In the genomic region with DNA sequence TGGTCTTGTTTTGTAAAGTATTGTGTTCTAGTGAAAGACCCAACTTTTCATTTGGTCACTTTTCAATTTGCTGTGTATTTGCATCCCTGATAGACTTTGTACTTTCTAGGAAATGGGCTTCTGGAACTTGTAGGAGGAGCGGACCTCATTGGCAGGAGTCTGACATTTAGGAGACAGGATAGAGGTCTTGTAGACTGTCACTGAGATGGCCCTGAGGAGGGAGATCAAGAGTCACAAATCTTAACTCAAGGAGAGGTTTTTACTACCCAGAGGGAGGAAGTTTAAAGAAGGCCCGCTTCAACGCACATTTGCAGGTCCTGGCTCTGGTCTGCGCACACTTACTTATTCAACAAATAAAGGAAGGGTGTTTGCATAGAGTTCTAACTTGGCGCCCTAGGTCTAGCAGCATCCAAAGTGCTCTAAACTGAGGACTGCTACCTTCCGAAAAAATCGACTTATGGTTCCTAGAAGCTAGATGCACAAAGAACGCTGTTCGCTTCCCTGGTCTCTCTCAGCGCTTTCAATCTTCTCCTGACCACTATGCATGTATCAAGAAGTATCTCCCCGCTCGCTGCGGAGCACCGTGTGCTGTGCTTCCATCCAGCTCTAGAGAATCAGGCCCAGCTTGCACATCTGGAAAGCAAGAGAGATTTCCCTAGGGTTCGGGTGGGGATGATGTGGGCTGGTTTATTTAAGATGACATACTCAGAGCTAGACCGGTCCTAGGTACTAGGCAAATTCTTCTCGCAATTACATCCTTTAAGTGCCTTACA, we compare ENCODE assay signal across 8 mouse cellular contexts. TPM values are rescaled to one million over a fixed set of nuclear protein-coding genes. Genes with fewer than 3 reads are reported as not detected.
A peak's percentile ranks its signal among the peaks of the same experiment; 100 is the strongest.
DNase-seq lines count a peak whose midpoint lies in the region; ATAC-seq and TF ChIP-seq lines count a peak whose summit lies in the region.

No protein-coding gene starts in this region.

- ATAC-seq in kidney, postnatal 0 days (replicated peaks; ENCODE audit: low FRiP score, low read depth): 0 out of 2 replicates have a peak, but pooled peaks have one; percentile 3
- peak; percentile 34 for ATAC-seq in neural tube, embryonic 12.5 days (ENCODE audit: low FRiP score, low read depth)

- H3K9me3 ChIP-seq in kidney, postnatal 0 days (replicated peaks; ENCODE audit: low read length): no peaks in the 10 kb centered on the region
- no peaks in the 10 kb centered on the region for H3K9me3 ChIP-seq in neural tube, embryonic 12.5 days

- peaks cover 6% of the 10 kb centered on the region for H3K4me1 ChIP-seq in heart, adult 2 months (ENCODE audit: control insufficient read depth, insufficient read depth, low read length)
- peaks cover 8% of the 10 kb centered on the region; the same call in 1 of the 2 replicates for H3K4me1 ChIP-seq in kidney, postnatal 0 days (replicated peaks; ENCODE audit: insufficient read depth, low read length)
- peaks cover 12% of the 10 kb centered on the region for H3K4me1 ChIP-seq in neural tube, embryonic 12.5 days

- no peak overlapping the region; the same call in 1 of the 2 replicates for H3K27ac ChIP-seq in heart, adult 2 months
- no peak overlapping the region for H3K27ac ChIP-seq in kidney, postnatal 0 days
- no peak overlapping the region for H3K27ac ChIP-seq in neural tube, embryonic 12.5 days

- H3K4me2 ChIP-seq in kidney, postnatal 0 days (ENCODE audit: low read length): peak overlapping the region; percentile 93
- peak overlapping the region; percentile 83 for H3K4me2 ChIP-seq in neural tube, embryonic 12.5 days (replicated peaks)

- H3K79me2 ChIP-seq in heart, adult 2 months (replicated peaks; ENCODE audit: control insufficient read depth, insufficient read depth, low read length): no peaks in the 10 kb centered on the region; the same call in none of the 2 replicates

- intact Hi-C loops in heart, adult 2 months (cut with DNase I): loop anchor here (2.0 kb wide), 1 partner anchor 24 kb away; a partner anchor contains a TSS
- intact Hi-C loops in heart, postnatal 25 days (cut with DNase I): loop anchor here (5.0 kb wide), 1 partner anchor 73 kb away; no protein-coding TSS in a partner anchor
- intact Hi-C loops in left cerebral cortex, postnatal 36 days (cut with DNase I): no loop called here

- TF ChIP-seq EP300 in heart, adult 2 months (IDR thresholded peaks at IDR 0.05; ENCODE audit: insufficient read depth, low read depth, low read length): no peak

- no peak for TF ChIP-seq CTCF in heart, adult 2 months (IDR thresholded peaks at IDR 0.05)
- TF ChIP-seq CTCF in kidney, postnatal 0 days (IDR thresholded peaks at IDR 0.05; ENCODE audit: low read depth): no peak

- H3K27me3 ChIP-seq in heart, adult 2 months (ENCODE audit: control insufficient read depth, insufficient read depth, low read length): no peaks in the 10 kb centered on the region
- H3K27me3 ChIP-seq in kidney, postnatal 0 days (ENCODE audit: insufficient read depth, low read length): no peaks in the 10 kb centered on the region
- H3K27me3 ChIP-seq in neural tube, embryonic 12.5 days (replicated peaks): 0 out of 2 replicates have a peak, but pooled peaks cover 6% of the 10 kb centered on the region

- no peak for TF ChIP-seq POLR2A in heart, adult 2 months (IDR thresholded peaks at IDR 0.05; ENCODE audit: insufficient read depth, low read depth, low read length)

- H3K9ac ChIP-seq in heart, adult 2 months (ENCODE audit: low read depth, low read length): 0 out of 2 replicates have a peak overlapping the region, but pooled peaks have one; percentile 5
- peak overlapping the region; percentile 87; the same call in 1 of the 2 replicates for H3K9ac ChIP-seq in kidney, postnatal 0 days (ENCODE audit: low read depth, low read length)
- H3K9ac ChIP-seq in neural tube, embryonic 12.5 days: 0 out of 2 replicates have a peak overlapping the region, but pooled peaks have one; percentile 5

- peak overlapping the region; percentile 92 for H3K4me3 ChIP-seq in heart, adult 2 months
- H3K4me3 ChIP-seq in kidney, postnatal 0 days (replicated peaks; ENCODE audit: low read depth, low read length): peak overlapping the region; percentile 88
- peak overlapping the region; percentile 89 for H3K4me3 ChIP-seq in neural tube, embryonic 12.5 days

- 15% methylated on average over 17 of the region's 17 CpGs for WGBS in heart, adult 2 months
- WGBS in kidney, postnatal 0 days: 5% methylated on average over 17 of the region's 17 CpGs
- WGBS in neural tube, embryonic 12.5 days: 10% methylated on average over 17 of the region's 17 CpGs

- DNase-seq in heart, adult 2 months: peak in 1 of 2 experiments; percentile 18
- no peak for DNase-seq in heart, postnatal 25 days (ENCODE audit: low spot score)
- DNase-seq in NIH3T3 (ENCODE audit: low read depth): peak; percentile 64
- DNase-seq in forelimb bud, embryonic 11.5 days (ENCODE audit: low read depth, low spot score): peak; percentile 32
- peak; percentile 39 for DNase-seq in kidney, postnatal 0 days (ENCODE audit: low spot score)
- no peak for DNase-seq in left cerebral cortex, postnatal 36 days (ENCODE audit: low spot score in 2 of 2)
- no peak for DNase-seq in right cerebral cortex, postnatal 36 days (ENCODE audit: low spot score in 2 of 2)

- H3K36me3 ChIP-seq in heart, adult 2 months (ENCODE audit: control insufficient read depth, insufficient read depth, low read length): no peaks in the 10 kb centered on the region; the same call in 1 of the 2 replicates
- H3K36me3 ChIP-seq in kidney, postnatal 0 days (ENCODE audit: insufficient read depth, low read length): no peaks in the 10 kb centered on the region
- H3K36me3 ChIP-seq in neural tube, embryonic 12.5 days: peaks cover 4% of the 10 kb centered on the region; the same call in 1 of the 2 replicates

RNA-seq across cellular contexts. Expression of a gene that starts 0.9 kb away (rescaled TPM):
- 10 to 100 TPM; 44.0 to 46.0 TPM for total RNA-seq in heart, adult 2 months (2021)
- 27.8 and 37.0 TPM in 2 replicates for polyA plus RNA-seq in heart, adult 2 months (2012; rRNA removed)
- total RNA-seq in heart, postnatal 25 days (2021): 10 to 100 TPM; 47.4 to 51.4 TPM
- polyA plus RNA-seq in kidney, postnatal 0 days (2015; fragmentation: Nextera tagmentation; extraction: Ambion mirVana): 72.9 and 80.3 TPM in 2 replicates
- polyA plus RNA-seq in neural tube, embryonic 12.5 days (2016; fragmentation: Nextera tagmentation; extraction: Ambion mirVana): 114 and 124 TPM in 2 replicates
- total RNA-seq in left cerebral cortex, postnatal 36 days (2021): 100 to 1,000 TPM; 239 to 240 TPM

RNA-seq across cellular contexts. Expression of a gene that starts 24.7 kb away (rescaled TPM):
- 1 to 10 TPM; 5.5 TPM for total RNA-seq in heart, adult 2 months (2021)
- 12.7 and 14.5 TPM in 2 replicates for polyA plus RNA-seq in heart, adult 2 months (2012; rRNA removed)
- 1 to 10 TPM; 5.2 to 5.4 TPM for total RNA-seq in heart, postnatal 25 days (2021)
- polyA plus RNA-seq in kidney, postnatal 0 days (2015; fragmentation: Nextera tagmentation; extraction: Ambion mirVana): 12.1 and 13.0 TPM in 2 replicates
- 11.8 TPM in 2 replicates for polyA plus RNA-seq in neural tube, embryonic 12.5 days (2016; fragmentation: Nextera tagmentation; extraction: Ambion mirVana)
- total RNA-seq in left cerebral cortex, postnatal 36 days (2021): 10 to 100 TPM; 26.0 to 28.8 TPM

RNA-seq across cellular contexts. Expression of a gene that starts 25.1 kb away (rescaled TPM):
- total RNA-seq in heart, adult 2 months (2021): 10 to 100 TPM; 26.3 to 26.9 TPM
- 32.9 and 46.7 TPM in 2 replicates for polyA plus RNA-seq in heart, adult 2 months (2012; rRNA removed)
- 10 to 100 TPM; 21.9 to 26.6 TPM for total RNA-seq in heart, postnatal 25 days (2021)
- polyA plus RNA-seq in kidney, postnatal 0 days (2015; fragmentation: Nextera tagmentation; extraction: Ambion mirVana): 64.6 and 68.6 TPM in 2 replicates
- 104 and 120 TPM in 2 replicates for polyA plus RNA-seq in neural tube, embryonic 12.5 days (2016; fragmentation: Nextera tagmentation; extraction: Ambion mirVana)
- total RNA-seq in left cerebral cortex, postnatal 36 days (2021): 10 to 100 TPM; 78.0 to 78.3 TPM

RNA-seq across cellular contexts. Expression of a gene that starts 42.9 kb away (rescaled TPM):
- not detected for total RNA-seq in heart, adult 2 months (2021)
- polyA plus RNA-seq in heart, adult 2 months (2012; rRNA removed): not detected in 2 replicates
- not detected for total RNA-seq in heart, postnatal 25 days (2021)
- not detected in 2 replicates for polyA plus RNA-seq in kidney, postnatal 0 days (2015; fragmentation: Nextera tagmentation; extraction: Ambion mirVana)
- polyA plus RNA-seq in neural tube, embryonic 12.5 days (2016; fragmentation: Nextera tagmentation; extraction: Ambion mirVana): not detected in 2 replicates
- total RNA-seq in left cerebral cortex, postnatal 36 days (2021): not detected

RNA-seq across cellular contexts. Expression of a gene that starts 44.1 kb away (rescaled TPM):
- total RNA-seq in heart, adult 2 months (2021): not detected
- polyA plus RNA-seq in heart, adult 2 months (2012; rRNA removed): 0.26 TPM in 1 of 2 replicates, not detected in the other
- total RNA-seq in heart, postnatal 25 days (2021): not detected
- not detected in 2 replicates for polyA plus RNA-seq in kidney, postnatal 0 days (2015; fragmentation: Nextera tagmentation; extraction: Ambion mirVana)
- polyA plus RNA-seq in neural tube, embryonic 12.5 days (2016; fragmentation: Nextera tagmentation; extraction: Ambion mirVana): 0.29 TPM in 1 of 2 replicates, not detected in the other
- total RNA-seq in left cerebral cortex, postnatal 36 days (2021): not detected

Comparison
In these comparisons a context has a peak if more than half of its experiments do, and no peak if none do; other contexts are left out.
1. DNase-seq: peak in NIH3T3 (single experiment), forelimb bud, embryonic 11.5 days (single experiment) and kidney, postnatal 0 days (single experiment); none in heart, postnatal 25 days (single experiment), left cerebral cortex, postnatal 36 days (0 of 2) and right cerebral cortex, postnatal 36 days (0 of 2).
2. H3K9ac ChIP-seq: peak in every context shown above with its lines; median percentile 87 in kidney, postnatal 0 days; 5 in heart, adult 2 months; 5 in neural tube, embryonic 12.5 days.
3. RNA of a gene that starts 0.9 kb away (total RNA-seq): 239 to 240 TPM in left cerebral cortex, postnatal 36 days; 47.4 to 51.4 TPM in heart, postnatal 25 days and 44.0 to 46.0 TPM in heart, adult 2 months; every median in the first group is over 4 times any median in the second.
4. RNA of a gene that starts 24.7 kb away (total RNA-seq): 26.0 to 28.8 TPM in left cerebral cortex, postnatal 36 days; 5.5 TPM in heart, adult 2 months and 5.2 to 5.4 TPM in heart, postnatal 25 days; every median in the first group is over 4 times any median in the second.
5. Peak in every context shown above with its lines, with median percentiles within 50 percentile points of each other: H3K4me3 ChIP-seq.